Mouse (Mus musculus): ENCODE data around the gene Vars.

GRCm38 (mm10) chr17:35049561-35050016 is 48.8 kb downstream of the Vars start, which contains the start of gene Clic1:
- TF ChIP-seq CTCF (IDR thresholded peaks at IDR 0.05; ENCODE audit: extremely low read depth, insufficient read length, insufficient replicate concordance, low read depth, low read length) (peak; percentile 24; the same call in 1 of the 2 replicates), POLR2A (IDR thresholded peaks at IDR 0.05; ENCODE audit: low read depth, low read length) (peak; percentile 38; the same call in 1 of the 2 replicates)

Data from small intestine, adult 2 months (tissue).